Mouse (Mus musculus) forebrain, embryonic 15.5 days (tissue): ENCODE data around the gene Rhov. TPM values are rescaled to one million over a fixed set of nuclear protein-coding genes. Genes with fewer than 3 reads are reported as not detected.

Experiments
- ATAC-seq: fragments of 200-750 bp; cut with Nextera tagmentation; replicated peaks from 2 replicates; pipeline ENCODE4 v1.8.0; 2017; ENCODE audit warnings: mild to moderate bottlenecking, moderate TSS enrichment, moderate library complexity
- H3K27ac ChIP-seq: fragments of 300-500 bp; sonication (generic); replicated peaks from 2 replicates; pipeline ENCODE4 v1.5.1; 2015; ENCODE audit warnings: mild to moderate bottlenecking, inconsistent platforms
- H3K27me3 ChIP-seq: fragments of 300-500 bp; sonication (generic); 2 replicates; pipeline ENCODE4 v1.6.1; 2015; ENCODE audit warnings: inconsistent platforms
- H3K36me3 ChIP-seq: fragments of 300-500 bp; sonication (generic); 2 replicates; pipeline ENCODE4 v1.6.1; 2015; ENCODE audit warnings: mild to moderate bottlenecking, inconsistent platforms
- H3K4me1 ChIP-seq: fragments of 300-500 bp; sonication (generic); 2 replicates; pipeline ENCODE4 v1.6.1; 2015; ENCODE audit warnings: inconsistent platforms
- H3K4me2 ChIP-seq: fragments of 300-500 bp; sonication (generic); replicated peaks from 2 replicates; pipeline ENCODE4 v1.6.1; 2015; ENCODE audit warnings: mild to moderate bottlenecking, inconsistent platforms
- H3K4me3 ChIP-seq: fragments of 300-500 bp; sonication (generic); 2 replicates; pipeline ENCODE4 v1.5.1; 2015; ENCODE audit warnings: mild to moderate bottlenecking, inconsistent platforms
- H3K9ac ChIP-seq: fragments of 300-500 bp; sonication (generic); replicated peaks from 2 replicates; pipeline ENCODE4 v1.6.1; 2015; ENCODE audit warnings: mild to moderate bottlenecking, inconsistent platforms
- H3K9me3 ChIP-seq: fragments of 300-500 bp; sonication (generic); 2 replicates; pipeline ENCODE4 v1.6.1; 2016; ENCODE audit warnings: inconsistent platforms
- WGBS: fragments of 180-500 bp; shearing (Covaris S2); methylation state at CpG from one replicate; pipeline ENCODE4 v1.1.7; 2015; ENCODE audit warnings: mixed read lengths; 5-methylcytosine and 5-hydroxymethylcytosine counted together
- polyA plus RNA-seq: library from polyadenylated mRNA; unstranded; fragments of >200 nt; fragmentation: Nextera tagmentation; extraction: Ambion mirVana; gene quantifications from 2 replicates; pipeline ENCODE4 v1.2.1, GENCODE M21; 2015

The Rhov gene
- polyA plus RNA-seq, 1 experiment from 2014 or later = 24.0 TPM

DNA sequence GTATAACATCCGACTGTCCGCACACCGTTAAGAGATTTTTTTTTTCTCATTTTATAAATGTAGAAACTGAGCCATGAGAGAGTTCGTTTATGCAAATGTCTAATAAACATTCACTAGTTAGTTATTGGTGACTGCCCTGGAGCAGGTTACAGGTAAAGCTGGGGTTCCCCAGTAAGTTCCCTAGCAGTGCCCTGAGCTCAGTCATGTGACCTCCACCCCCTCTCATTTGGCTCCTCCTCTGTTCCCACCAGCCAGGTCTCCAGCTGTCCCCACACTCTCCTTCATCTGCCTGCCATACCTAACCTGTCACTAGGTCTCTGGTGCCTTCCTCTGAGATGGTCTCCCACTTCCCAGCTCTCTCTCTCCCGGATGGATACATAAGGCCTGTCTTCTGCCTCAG, 16.3 kb upstream of the Rhov start:
- Histone ChIP-seq H3K27me3 (no peaks in the 10 kb centered on the region), H3K36me3 (peaks cover 10% of the 10 kb centered on the region), H3K4me2 (no peak overlapping the region), H3K27ac (no peak overlapping the region), H3K9me3 (no peaks in the 10 kb centered on the region), H3K4me3 (no peak overlapping the region), H3K4me1 (peaks cover 21% of the 10 kb centered on the region), H3K9ac (0 out of 2 replicates have a peak overlapping the region, but pooled peaks have one; percentile 70)
- 94% methylated on average over 5 of the region's 5 CpGs for WGBS
- no peak for ATAC-seq

GRCm38 (mm10) chr2:119281899-119282565, 11.0 kb upstream of the Rhov start:
- Histone ChIP-seq H3K27ac (no peak overlapping the region), H3K9ac (no peak overlapping the region), H3K27me3 (no peaks in the 10 kb centered on the region), H3K4me3 (no peak overlapping the region), H3K9me3 (no peaks in the 10 kb centered on the region), H3K4me2 (no peak overlapping the region), H3K4me1 (no peaks in the 10 kb centered on the region), H3K36me3 (no peaks in the 10 kb centered on the region)
- no peak for ATAC-seq
- 89% methylated on average over 7 of the region's 7 CpGs for WGBS

DNA sequence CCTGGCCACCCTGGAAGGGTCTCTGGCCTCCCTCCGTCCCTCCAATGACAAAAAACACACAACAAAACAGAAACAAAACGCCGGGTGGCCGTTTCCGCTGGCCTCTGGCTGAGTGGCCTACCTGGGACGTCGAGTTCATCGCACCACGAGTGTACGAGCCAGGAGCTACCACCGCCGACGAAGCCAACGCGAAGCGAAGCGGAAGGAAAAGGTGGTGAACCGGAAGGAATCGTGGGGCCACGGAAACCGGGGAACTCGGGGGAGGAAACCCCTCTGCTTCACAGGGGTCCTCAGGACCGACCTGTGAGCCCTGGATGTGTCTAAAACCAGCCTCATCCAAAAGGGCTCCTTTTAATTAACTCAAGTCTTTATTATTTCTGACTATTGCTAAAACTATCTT, 6.7 kb upstream of the Rhov start:
- H3K27me3 ChIP-seq = 0 out of 2 replicates have a peak, but pooled peaks cover 2% of the 10 kb centered on the region
- H3K27ac ChIP-seq = no peak overlapping the region
- no peak overlapping the region for H3K4me3 ChIP-seq
- H3K4me2 ChIP-seq = no peak overlapping the region
- no peaks in the 10 kb centered on the region for H3K36me3 ChIP-seq
- no peak for ATAC-seq
- no peaks in the 10 kb centered on the region for H3K4me1 ChIP-seq
- no peaks in the 10 kb centered on the region for H3K9me3 ChIP-seq
- WGBS = 88% methylated on average over 23 of the region's 23 CpGs
- H3K9ac ChIP-seq = no peak overlapping the region

DNA sequence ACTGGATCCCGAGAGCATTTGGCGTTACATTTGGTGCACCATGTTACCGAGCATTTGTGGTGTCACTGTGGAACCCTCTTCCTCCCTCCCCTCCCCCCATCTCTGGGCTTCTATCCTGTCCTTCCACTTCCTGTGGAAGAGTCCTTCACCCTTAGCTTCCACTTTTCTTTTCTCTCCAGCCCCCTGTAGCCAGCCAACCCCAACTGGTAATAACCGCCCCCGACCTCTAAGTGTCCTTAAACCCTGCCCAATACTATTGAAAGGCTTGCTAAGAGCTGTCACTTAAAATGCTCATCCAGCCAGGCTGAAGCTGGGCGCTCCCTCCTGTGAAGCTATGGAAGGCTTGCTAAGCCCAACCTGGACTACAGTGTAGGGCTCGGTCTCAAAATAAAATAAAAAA, 5.9 kb upstream of the Rhov start:
- Histone ChIP-seq H3K4me2 (no peak overlapping the region), H3K27ac (no peak overlapping the region), H3K4me3 (no peak overlapping the region), H3K27me3 (0 out of 2 replicates have a peak, but pooled peaks cover 4% of the 10 kb centered on the region), H3K9me3 (no peaks in the 10 kb centered on the region), H3K36me3 (no peaks in the 10 kb centered on the region), H3K9ac (no peak overlapping the region), H3K4me1 (no peaks in the 10 kb centered on the region)
- no peak for ATAC-seq
- 83% methylated on average over 7 of the region's 7 CpGs for WGBS

DNA sequence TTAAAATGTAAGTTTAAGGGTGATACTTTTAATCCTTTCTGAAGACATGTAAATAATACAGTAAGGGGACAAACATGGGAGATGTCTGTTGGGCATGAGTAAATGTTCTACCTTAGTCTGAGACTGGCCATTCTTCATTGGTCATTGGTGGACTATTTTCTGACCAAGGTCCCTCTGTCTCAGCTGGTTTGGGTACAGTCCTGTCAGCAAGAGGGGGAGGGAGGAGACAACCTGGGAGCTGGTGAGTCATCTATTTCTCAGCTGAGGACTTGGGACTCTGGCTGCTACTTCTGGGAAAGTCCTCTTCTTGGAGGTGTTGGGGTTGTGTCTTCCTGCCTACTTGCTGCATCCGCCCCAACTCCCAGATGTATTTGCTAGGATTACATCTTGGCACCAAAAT, 3.1 kb upstream of the Rhov start:
- Histone ChIP-seq H3K4me2 (no peak overlapping the region), H3K4me3 (no peak overlapping the region), H3K9me3 (no peaks in the 10 kb centered on the region), H3K9ac (no peak overlapping the region), H3K27ac (no peak overlapping the region), H3K36me3 (no peaks in the 10 kb centered on the region), H3K4me1 (peaks cover 13% of the 10 kb centered on the region), H3K27me3 (0 out of 2 replicates have a peak, but pooled peaks cover 4% of the 10 kb centered on the region)
- no peak for ATAC-seq
- WGBS = 91% methylated on average over 1 of the region's 1 CpGs

GRCm38 (mm10) chr2:119270286-119270642, 808 bp downstream of the Rhov start:
- Histone ChIP-seq H3K27me3 (0 out of 2 replicates have a peak, but pooled peaks cover 4% of the 10 kb centered on the region), H3K9ac (peak overlapping the region; percentile 65), H3K27ac (peak overlapping the region; percentile 79), H3K36me3 (no peaks in the 10 kb centered on the region), H3K9me3 (no peaks in the 10 kb centered on the region), H3K4me2 (peak overlapping the region; percentile 84), H3K4me3 (peak overlapping the region; percentile 91), H3K4me1 (peaks cover 13% of the 10 kb centered on the region)
- WGBS = 53% methylated on average over 9 of the region's 9 CpGs
- no peak for ATAC-seq

GRCm38 (mm10) chr2:119263813-119264212, 7.3 kb downstream of the Rhov start:
- no peaks in the 10 kb centered on the region for H3K9me3 ChIP-seq
- H3K27ac ChIP-seq = no peak overlapping the region
- H3K4me2 ChIP-seq = no peak overlapping the region
- H3K27me3 ChIP-seq = no peaks in the 10 kb centered on the region
- H3K4me1 ChIP-seq = peaks cover 5% of the 10 kb centered on the region; the same call in 1 of the 2 replicates
- no peak overlapping the region for H3K4me3 ChIP-seq
- H3K9ac ChIP-seq = no peak overlapping the region
- ATAC-seq = no peak
- no peaks in the 10 kb centered on the region for H3K36me3 ChIP-seq
- 79% methylated on average over 5 of the region's 5 CpGs for WGBS

GRCm38 (mm10) chr2:119262978-119263377, 8.1 kb downstream of the Rhov start:
- no peaks in the 10 kb centered on the region for H3K27me3 ChIP-seq
- peaks cover 5% of the 10 kb centered on the region; the same call in 1 of the 2 replicates for H3K4me1 ChIP-seq
- H3K4me2 ChIP-seq = no peak overlapping the region
- H3K9me3 ChIP-seq = no peaks in the 10 kb centered on the region
- H3K27ac ChIP-seq = no peak overlapping the region
- 0 out of 2 replicates have a peak, but pooled peaks have one; percentile 38 for ATAC-seq
- no peaks in the 10 kb centered on the region for H3K36me3 ChIP-seq
- no peak overlapping the region for H3K9ac ChIP-seq
- H3K4me3 ChIP-seq = no peak overlapping the region
- 33% methylated on average over 8 of the region's 8 CpGs for WGBS

- H3K4me2 ChIP-seq = no peak overlapping the region
- peaks cover 5% of the 10 kb centered on the region; the same call in 1 of the 2 replicates for H3K4me1 ChIP-seq
- no peaks in the 10 kb centered on the region for H3K9me3 ChIP-seq
- no peak overlapping the region for H3K27ac ChIP-seq
- H3K9ac ChIP-seq = no peak overlapping the region
- no peak overlapping the region for H3K4me3 ChIP-seq
- no peak for ATAC-seq
- H3K27me3 ChIP-seq = no peaks in the 10 kb centered on the region
- 47% methylated on average over 2 of the region's 2 CpGs for WGBS
- H3K36me3 ChIP-seq = no peaks in the 10 kb centered on the region
Observed at GRCm38 (mm10) chr2:119261326-119261725, 9.7 kb downstream of the Rhov start.

GRCm38 (mm10) chr2:119260518-119260917, 10.6 kb downstream of the Rhov start:
- Histone ChIP-seq H3K4me1 (peaks cover 5% of the 10 kb centered on the region; the same call in 1 of the 2 replicates), H3K9ac (no peak overlapping the region), H3K27ac (no peak overlapping the region), H3K4me2 (no peak overlapping the region), H3K27me3 (peaks cover 2% of the 10 kb centered on the region; the same call in 1 of the 2 replicates), H3K4me3 (no peak overlapping the region), H3K9me3 (no peaks in the 10 kb centered on the region), H3K36me3 (no peaks in the 10 kb centered on the region)
- no peak for ATAC-seq
- WGBS = 78% methylated on average over 1 of the region's 1 CpGs

DNA sequence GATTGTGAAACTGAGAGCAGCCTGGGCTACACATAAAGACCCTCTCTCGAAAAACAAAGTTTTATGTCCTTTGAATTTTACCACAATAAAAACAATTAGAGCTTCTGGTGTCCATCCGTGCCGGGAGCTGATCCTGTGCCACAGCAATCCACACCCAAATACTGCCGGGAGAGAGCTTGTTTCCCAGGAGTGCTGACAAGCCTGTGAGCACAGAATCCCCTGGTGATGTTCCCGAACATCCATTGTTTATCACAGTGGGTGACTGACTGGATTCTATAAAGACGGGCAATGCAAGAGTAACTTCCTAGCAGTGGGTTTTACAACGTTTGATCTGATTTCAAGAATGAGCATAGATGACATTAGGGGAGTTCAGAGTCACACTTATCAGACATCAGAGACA, 16.1 kb downstream of the Rhov start:
- H3K4me2 ChIP-seq = no peak overlapping the region
- WGBS = 5% methylated on average over 7 of the region's 7 CpGs
- H3K27me3 ChIP-seq = peaks cover 8% of the 10 kb centered on the region
- H3K4me1 ChIP-seq = no peaks in the 10 kb centered on the region
- H3K36me3 ChIP-seq = no peaks in the 10 kb centered on the region
- ATAC-seq = no peak
- no peak overlapping the region for H3K9ac ChIP-seq
- no peak overlapping the region for H3K4me3 ChIP-seq
- H3K9me3 ChIP-seq = no peaks in the 10 kb centered on the region
- H3K27ac ChIP-seq = no peak overlapping the region

DNA sequence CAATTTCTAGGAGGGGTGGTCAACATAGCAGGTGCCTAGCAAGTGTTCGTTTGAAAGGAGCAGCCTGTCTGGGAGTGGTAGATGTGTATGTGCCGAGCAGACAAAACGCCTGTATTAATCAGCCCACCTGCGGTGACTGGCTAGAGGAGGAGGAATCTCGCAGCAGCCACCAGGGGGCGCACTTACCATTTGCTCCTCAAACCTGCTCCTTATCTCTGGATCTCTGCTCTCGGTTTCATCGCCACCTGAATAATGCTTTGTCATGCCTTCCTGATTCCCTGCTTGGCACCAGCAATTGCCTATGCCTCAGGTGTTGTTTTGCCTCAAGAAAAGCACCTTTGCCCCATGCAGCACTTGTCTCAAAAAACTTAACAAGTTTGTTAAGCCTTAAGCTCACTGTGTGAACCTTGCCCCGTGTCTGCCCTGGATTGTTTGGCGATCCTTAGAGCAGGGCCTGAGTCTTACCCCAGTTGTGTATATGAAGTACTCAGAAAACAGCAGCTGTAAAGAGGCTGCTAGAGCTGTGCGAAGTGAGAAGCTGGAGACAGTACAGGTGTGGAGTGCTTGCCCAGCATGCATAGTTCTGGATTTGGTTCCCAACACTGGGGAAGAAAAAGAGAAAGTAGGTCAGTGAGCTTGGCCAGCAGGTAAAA, 20.1 kb downstream of the Rhov start:
- Histone ChIP-seq H3K27me3 (peaks cover 10% of the 10 kb centered on the region), H3K4me2 (no peak overlapping the region), H3K9ac (no peak overlapping the region), H3K27ac (no peak overlapping the region), H3K9me3 (no peaks in the 10 kb centered on the region), H3K4me3 (no peak overlapping the region), H3K36me3 (no peaks in the 10 kb centered on the region), H3K4me1 (no peaks in the 10 kb centered on the region)
- WGBS = 18% methylated on average over 11 of the region's 11 CpGs
- peak; percentile 71; the same call in 1 of the 2 replicates for ATAC-seq
